Mouse (Mus musculus) liver, embryonic 14.5 days (tissue): ENCODE data around the gene Arhgef26.

Experiments used
- CTCF ChIP-seq: IDR thresholded peaks from 2 replicates; pipeline ENCODE4 v1.5.1; 2016; ENCODE audit warnings: antibody characterized with exemption, low read depth, control low read depth
- EP300 ChIP-seq: IDR thresholded peaks from 2 replicates; pipeline ENCODE4 v1.6.1; 2016; ENCODE audit warnings: antibody characterized with exemption, low read depth

DNA sequence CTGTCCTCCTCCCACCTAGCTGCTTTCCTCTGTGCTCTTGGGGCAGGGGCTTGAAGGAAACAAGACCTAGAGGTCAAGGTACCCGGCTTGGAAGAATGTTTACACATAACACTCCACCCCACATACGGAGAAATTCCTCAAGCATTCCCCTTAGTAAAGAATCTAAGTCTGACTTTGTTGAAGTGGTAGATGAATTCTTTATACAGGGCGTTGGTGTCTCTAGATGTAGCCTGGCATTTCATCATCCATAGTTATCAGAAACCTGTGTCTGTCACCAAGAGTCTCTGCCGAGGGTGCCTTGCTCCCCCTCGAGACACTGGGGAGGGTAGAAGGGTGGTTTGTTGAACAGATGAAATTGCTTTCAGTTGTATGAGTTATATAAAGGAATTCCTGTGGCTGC lies 41.8 kb downstream of the Arhgef26 start:
- no peak for TF ChIP-seq CTCF
- no peak for TF ChIP-seq EP300
